Mouse (Mus musculus): ENCODE measurements around the gene Arl1.
"Not testable (repeated sequence)": the region's sequence is repeated elsewhere in the genome, so short reads cannot be mapped to it uniquely, and the experiment has no call there.

Gene Arl1

DNA sequence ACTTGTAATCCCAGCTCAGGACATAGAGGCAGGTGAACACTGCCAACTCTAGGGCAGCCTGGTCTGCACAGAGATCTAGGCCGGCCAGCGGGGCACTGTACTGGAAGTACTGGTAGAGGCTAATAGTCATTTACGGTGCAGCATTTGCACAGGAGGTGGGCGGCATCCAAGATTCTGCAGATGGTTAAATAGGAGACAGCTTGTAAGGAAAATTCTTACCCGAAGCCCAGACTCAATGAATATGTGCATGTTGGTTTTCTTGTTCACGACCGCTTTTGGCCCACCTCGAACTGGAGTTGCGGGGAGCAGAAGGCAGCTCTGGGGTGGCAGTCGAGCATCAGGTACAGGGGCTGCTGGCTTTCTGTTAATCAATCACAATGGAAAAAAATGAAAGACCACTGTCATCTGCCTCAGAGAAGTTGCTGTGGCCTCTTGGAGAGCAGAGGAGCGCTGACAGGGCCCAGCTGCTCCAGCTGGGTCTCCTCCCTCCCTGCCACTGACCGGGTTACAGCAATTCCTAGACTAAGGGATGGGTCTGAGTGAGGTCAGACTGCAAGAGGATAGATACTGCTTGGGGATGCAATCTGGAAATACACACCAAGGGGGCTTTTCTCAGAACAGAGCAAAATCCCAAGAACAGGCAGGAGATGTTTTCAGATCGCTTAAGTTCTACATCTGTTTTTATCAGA lies 31.0 kb downstream of the Arl1 start:
- DNase-seq (ENCODE audit: extremely low spot score, low spot score): no peak

DNA sequence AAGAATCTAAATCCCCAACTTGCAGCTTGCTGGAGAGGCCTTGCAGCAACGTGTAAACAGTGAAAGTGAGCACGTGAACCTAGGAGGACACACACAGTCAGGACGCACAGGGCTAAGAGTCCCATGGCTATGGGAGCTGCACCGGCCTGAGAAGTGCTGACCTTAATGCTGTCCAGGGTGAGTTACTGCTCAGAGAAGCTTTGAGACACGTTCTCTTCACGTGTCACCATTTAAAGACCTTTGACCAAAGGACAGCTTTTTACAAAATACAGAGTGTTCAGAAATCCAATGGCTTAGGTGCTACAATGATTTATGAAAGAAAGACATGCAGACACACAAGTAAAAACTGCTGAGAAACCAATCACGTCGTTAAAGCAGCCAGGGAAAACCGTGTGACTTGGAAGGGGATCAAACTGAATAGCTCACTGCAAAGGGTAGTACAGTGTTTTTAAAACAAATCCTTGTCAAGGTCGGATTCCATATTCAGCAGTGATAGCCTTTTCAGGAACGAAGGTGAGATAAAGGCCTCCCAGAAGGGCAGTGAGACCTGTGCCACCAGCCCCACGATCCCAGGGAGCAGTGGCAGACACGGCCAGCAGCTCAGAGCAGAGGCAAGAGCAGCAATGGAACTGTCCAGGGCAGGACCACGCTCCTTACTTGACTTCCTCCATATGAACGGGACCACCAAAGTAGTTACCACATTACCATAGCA lies 34.9 kb downstream of the Arl1 start:
- no peak for DNase-seq (ENCODE audit: extremely low spot score, low spot score)

DNA sequence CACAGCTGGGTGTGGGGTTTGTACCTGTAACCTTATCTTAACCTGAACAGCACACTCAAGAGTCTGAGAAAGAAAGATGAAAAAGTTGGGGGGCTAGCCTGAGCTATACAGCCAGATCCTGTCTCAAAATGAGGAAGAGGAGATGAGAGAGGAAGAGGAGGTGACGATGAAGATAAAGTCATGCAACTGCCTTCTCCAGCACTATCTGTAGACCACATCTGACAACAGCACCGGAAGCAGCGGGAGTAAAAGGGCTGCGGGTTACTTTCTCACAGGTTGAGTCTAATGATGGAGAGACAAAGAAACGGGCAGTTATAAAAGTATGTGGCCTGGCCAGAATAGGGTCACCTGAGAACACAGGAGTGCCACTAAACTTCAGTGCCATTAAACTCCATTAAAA lies 38.3 kb downstream of the Arl1 start:
- no peak for DNase-seq (ENCODE audit: extremely low spot score, low spot score)

DNA sequence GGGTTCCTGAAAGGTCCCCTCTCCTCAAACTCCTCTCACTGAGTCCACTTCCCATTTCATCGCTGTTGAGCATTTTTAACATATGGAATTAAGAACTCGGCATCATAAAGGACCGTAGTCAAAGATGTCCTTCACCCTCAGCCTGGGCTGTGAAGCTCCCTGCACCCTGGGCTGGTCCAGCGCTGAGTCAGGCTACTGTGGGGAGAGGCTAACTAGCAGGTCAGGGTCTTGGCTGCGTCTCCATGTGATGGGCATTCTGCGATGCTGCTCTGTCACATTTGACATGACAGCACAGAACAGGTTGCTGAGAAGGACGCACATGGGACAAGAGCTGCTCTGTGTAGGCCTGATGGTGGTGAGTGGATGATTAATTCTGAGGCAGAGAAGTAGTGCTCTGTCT lies 39.0 kb downstream of the Arl1 start:
- no peak for DNase-seq (ENCODE audit: extremely low spot score, low spot score)

DNA sequence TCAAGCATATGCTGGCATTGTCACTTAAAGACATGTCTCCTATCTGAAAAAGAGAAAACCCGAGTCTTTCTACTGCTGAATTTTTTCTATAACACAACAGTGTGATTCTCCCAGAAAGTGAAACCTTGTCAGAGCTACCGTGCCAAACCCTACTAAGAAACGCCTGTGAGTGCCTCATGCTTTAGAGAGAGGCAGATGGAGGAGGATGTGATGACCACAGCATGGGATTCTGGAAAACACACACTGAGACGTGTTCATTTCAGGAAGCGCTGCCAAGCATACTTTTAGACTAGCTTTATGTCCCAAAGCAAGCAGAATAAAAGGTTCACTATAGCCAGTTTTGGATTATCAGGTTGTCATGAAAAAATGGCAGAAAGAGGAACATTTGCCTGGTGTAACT lies 42.3 kb downstream of the Arl1 start:
- not testable (repeated sequence) for DNase-seq (ENCODE audit: extremely low spot score, low spot score)

DNA sequence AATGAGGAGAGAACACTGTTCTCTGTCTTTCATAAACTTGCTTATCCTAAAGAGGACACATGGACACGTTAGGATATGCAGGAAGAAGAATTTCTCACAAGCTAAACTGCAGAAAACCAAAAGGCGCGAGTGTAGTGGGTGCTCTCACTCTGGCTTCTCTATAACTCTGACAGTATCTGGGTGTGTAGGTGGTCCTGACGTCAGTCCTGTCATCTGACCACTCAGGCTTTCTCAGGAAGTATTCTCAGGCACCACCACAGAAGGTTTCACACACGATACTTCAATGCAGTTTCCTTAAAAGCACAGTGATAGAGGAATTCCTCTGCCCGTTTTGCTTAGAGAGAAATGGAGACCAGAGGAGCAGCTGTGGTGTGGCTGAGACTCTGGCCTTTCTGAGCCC lies 45.5 kb downstream of the Arl1 start:
- DNase-seq (ENCODE audit: extremely low spot score, low spot score): no peak

DNA sequence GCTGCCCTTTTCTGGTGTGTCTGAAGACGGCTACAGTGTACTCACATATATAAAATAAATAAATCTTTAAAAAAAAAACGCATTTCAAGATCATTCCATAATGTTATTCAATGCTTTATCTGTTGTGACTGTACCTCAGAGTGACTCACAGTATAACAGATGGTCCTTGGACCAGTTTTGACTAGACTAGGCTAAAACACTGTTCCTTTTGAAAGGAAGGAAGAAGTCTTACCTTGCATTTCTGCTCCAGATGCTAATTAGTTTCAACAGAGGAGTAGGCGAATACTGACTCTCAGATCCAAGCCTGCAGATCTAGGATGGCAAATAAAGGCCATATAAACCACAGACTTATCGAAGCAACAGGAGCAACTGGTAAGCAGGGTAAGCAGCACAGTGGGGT lies 50.1 kb downstream of the Arl1 start:
- no peak for DNase-seq (ENCODE audit: extremely low spot score, low spot score)

DNA sequence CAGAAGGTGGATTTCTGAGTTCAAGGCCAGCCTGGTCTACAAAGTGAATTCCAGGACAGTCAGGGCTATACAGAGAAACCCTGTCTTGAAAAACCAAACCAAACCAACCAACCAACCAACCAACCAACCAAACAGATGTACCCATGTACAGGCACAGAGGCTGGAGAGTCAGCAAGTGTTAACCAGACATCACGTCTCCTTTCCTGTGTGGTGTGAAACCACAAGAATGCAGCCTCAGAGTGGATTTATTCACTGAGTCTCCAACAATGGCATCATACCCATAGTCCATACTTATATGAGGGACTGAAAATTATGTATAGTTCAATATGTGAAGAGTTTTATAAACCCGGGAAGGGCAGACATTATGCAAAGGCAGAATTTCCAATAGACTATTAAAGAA lies 52.5 kb downstream of the Arl1 start:
- DNase-seq (ENCODE audit: extremely low spot score, low spot score): not testable (repeated sequence)

DNA sequence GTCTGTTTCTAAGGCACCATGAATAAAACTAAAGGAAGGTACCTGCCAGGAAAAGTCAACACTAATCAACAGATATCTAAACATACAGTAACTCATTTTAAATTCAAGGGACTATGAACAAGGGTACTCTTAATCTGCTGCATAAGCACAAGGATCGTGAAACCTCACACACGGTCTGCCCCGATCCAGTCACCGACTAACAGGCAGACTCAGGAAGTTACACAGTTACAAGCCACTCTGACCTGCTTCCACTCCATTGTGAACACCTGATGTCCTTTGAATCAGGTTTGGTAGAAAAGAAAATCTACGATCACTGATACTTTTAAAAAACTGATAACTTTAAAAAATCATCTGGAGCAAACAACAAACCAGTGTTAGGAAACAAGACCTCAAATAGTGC lies 53.3 kb downstream of the Arl1 start:
- DNase-seq (ENCODE audit: extremely low spot score, low spot score): no peak

DNA sequence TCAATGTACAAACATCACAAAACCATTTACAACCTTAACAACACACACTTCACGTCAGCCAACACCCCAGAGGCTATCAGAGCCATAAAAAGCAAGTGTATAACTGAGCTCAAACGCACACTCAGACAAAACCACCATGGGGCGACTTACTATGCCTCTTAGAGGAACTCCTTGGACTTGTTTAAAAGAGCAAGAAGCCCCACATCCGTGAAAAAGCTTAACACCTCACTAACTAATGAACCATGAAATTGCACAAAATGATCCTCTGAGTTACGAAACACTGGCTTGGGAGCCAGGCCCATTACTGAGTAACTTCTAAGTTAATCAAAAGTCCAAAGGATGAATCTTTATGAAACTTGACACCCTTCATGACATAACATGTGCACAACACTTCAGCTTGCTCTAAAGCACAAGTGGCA lies 53.9 kb downstream of the Arl1 start:
- DNase-seq (ENCODE audit: extremely low spot score, low spot score): no peak

DNA sequence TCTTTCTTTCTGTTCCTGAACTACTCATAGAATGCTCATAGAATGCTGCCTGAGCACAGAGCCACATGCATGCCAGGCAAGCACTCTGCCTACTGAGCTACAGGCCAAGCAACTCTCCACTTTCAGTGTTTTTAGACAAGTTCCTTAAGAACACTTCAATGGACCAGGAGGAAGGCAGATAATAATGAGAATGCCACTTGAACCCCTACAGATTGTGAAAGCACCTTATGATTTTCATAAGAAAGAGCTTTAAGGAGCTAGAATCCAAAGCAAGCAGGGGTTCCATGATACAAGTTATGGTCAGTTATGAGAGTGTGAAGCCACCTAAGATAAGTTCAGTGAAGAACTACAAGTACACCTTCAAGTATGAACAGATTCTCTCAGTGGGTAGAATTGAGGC lies 63.0 kb downstream of the Arl1 start:
- DNase-seq (ENCODE audit: extremely low spot score, low spot score): no peak
